Mouse (Mus musculus): Measurements from ENCODE around the gene Rxfp2.

GRCm38 (mm10) chr5:150044533-150044932 is 26.1 kb downstream of the Rxfp2 start:
- no peak for TF ChIP-seq GATA1 (IDR thresholded peaks at IDR 0.05; ENCODE audit: low read length)
- TF ChIP-seq TAL1 (IDR thresholded peaks at IDR 0.05; ENCODE audit: low read length) = no peak
